Mouse (Mus musculus): ENCODE measurements at regions not wholly inside any gene's neighbourhood (a gene's known extent, or its start where the extent isn't known, plus 50 kb on each side); places are given as distances from the start of the nearest gene placed in this dataset.

DNA sequence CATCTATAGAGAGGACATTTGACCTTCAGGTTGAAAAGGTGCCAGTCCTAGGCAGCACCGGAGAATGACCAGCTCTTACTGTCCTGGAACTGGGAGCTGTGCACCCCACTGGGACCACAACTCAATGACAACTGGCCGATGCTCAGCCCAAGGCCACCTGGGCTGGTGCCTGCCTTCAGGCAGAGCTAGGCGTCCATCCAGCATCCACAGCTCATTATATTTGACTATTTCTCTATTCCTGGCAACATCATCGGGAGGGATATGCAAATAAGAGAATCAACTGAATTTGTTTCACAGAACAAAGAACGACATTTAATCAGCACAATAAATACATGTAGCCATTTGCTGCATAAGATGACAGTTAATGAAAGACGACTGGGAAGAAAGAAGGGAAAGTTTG, 149.0 kb upstream of the Gli2 start:
- Histone ChIP-seq H3K4me2 (no peak overlapping the region), H3K36me3 (no peaks in the 10 kb centered on the region), H3K27ac (replicated peaks) (no peak overlapping the region), H3K4me3 (no peak overlapping the region), H3K4me1 (replicated peaks) (peaks cover 4% of the 10 kb centered on the region), H3K9ac (no peak overlapping the region), H3K27me3 (no peaks in the 10 kb centered on the region), H3K9me3 (no peaks in the 10 kb centered on the region)
- no peak for ATAC-seq (ENCODE audit: low FRiP score, low read depth)
- WGBS, result 61% methylated on average over 6 of the region's 6 CpGs

DNA sequence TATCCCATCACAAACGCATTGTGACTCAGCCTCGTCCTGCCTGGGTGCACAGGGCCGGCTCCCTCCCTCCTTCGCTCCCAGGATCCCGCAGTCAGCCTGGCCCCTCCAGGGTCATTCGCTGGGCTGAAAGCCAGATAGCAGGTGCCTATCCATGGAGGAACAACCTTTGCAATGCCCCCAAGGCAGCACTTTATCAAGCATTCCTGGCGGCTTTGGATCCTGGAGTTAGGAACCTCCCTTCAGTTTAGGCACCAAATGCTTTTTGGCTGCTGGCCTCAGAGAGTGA, 143.9 kb upstream of the Gli2 start:
- H3K27me3 ChIP-seq, result no peaks in the 10 kb centered on the region
- H3K4me2 ChIP-seq, result peak overlapping the region; percentile 2; the same call in 1 of the 2 replicates
- H3K9me3 ChIP-seq, result no peaks in the 10 kb centered on the region
- ATAC-seq (ENCODE audit: low FRiP score, low read depth), result peak; percentile 41; the same call in 1 of the 2 replicates
- 26% methylated on average over 7 of the region's 7 CpGs for WGBS
- H3K4me1 ChIP-seq (replicated peaks), result peaks cover 10% of the 10 kb centered on the region
- H3K9ac ChIP-seq, result no peak overlapping the region
- H3K27ac ChIP-seq (replicated peaks), result no peak overlapping the region
- H3K36me3 ChIP-seq, result no peaks in the 10 kb centered on the region
- H3K4me3 ChIP-seq, result no peak overlapping the region

DNA sequence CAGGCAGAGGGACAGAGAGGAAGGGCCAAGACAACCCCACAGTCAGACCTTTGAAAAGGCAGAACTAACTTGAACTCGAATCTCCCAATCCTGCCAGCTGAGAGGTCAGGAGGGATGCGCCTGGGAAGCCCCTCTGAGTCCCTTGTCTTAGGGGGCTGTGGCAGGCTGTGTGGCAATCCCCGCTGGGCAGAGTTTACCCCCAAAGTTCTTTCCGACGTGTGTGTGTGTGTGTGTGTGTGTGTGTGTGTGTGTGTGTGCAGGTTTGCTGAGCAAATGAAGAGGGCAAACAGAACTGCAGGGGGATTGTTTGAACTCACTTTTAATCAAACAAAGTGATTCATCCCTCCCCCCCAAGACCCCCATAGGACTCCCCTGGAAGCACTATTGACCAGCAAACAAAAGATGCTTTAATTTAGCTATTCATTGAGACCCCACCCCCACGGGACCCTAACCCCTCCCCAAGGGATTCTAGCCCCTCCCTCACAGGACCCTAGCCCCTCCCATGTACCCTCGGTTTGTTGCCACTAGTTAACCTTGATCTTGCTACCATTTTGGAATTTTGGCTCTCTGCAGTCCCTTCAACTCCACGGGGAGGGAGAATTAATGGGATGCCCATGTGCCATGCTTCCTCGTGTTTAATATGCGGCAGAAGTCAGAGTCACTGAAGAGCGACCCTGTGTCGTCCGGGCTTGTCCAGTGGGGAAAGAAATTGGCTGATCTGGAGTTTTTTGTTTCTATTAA, 143.4 kb upstream of the Gli2 start:
- 20% methylated on average over 13 of the region's 13 CpGs for WGBS
- Histone ChIP-seq H3K9me3 (no peaks in the 10 kb centered on the region), H3K4me2 (peak overlapping the region; percentile 2; the same call in 1 of the 2 replicates), H3K27me3 (no peaks in the 10 kb centered on the region), H3K4me3 (no peak overlapping the region), H3K27ac (replicated peaks) (no peak overlapping the region), H3K36me3 (no peaks in the 10 kb centered on the region), H3K9ac (no peak overlapping the region), H3K4me1 (replicated peaks) (peaks cover 10% of the 10 kb centered on the region)
- ATAC-seq (ENCODE audit: low FRiP score, low read depth), result no peak

DNA sequence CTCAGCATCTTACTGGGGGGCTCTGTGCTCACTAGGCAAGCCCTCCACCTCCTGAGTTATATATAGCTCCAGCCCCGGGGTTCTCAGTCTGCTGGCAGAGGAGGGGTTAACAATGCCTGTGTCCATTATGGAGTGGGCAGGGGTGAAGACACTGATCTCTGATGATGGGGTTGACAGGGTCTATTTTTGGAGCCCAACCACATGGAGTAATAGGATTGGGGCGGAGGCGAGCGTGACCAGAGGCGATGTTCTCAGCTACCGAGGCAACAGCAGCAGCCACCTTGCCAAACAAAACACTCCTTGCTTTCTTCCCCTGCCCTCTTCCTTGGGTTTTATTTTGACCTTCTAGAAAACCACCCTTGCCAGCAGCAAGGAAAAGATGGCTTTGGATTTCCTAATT, 141.1 kb upstream of the Gli2 start:
- no peak overlapping the region for H3K4me2 ChIP-seq
- WGBS, result 54% methylated on average over 6 of the region's 6 CpGs
- H3K4me3 ChIP-seq, result no peak overlapping the region
- peaks cover 14% of the 10 kb centered on the region for H3K4me1 ChIP-seq (replicated peaks)
- H3K9ac ChIP-seq, result no peak overlapping the region
- no peak overlapping the region for H3K27ac ChIP-seq (replicated peaks)
- no peak for ATAC-seq (ENCODE audit: low FRiP score, low read depth)
- no peaks in the 10 kb centered on the region for H3K9me3 ChIP-seq
- H3K27me3 ChIP-seq, result no peaks in the 10 kb centered on the region
- no peaks in the 10 kb centered on the region for H3K36me3 ChIP-seq

DNA sequence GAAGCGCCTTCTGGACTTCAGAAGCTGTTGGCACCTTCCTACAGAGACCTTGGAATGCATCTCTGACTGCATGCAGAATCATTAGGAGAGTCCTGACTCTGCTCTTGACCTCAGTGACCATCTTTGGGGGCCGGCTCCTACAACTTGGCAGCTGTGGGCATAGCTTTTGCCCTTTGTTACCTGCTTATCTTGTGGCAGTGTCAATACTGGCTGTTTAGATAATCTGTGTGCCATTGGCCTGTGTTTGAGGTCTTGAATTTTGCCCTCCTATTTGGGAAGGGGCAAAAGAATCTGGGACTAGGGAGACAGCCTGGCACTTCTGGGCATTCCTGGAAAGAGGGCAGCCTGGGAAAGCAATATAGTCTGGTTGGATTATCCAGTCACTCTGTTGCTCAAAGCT, 137.8 kb upstream of the Gli2 start:
- Histone ChIP-seq H3K4me2 (no peak overlapping the region), H3K9me3 (no peaks in the 10 kb centered on the region)
- WGBS, result 96% methylated on average over 2 of the region's 2 CpGs

DNA sequence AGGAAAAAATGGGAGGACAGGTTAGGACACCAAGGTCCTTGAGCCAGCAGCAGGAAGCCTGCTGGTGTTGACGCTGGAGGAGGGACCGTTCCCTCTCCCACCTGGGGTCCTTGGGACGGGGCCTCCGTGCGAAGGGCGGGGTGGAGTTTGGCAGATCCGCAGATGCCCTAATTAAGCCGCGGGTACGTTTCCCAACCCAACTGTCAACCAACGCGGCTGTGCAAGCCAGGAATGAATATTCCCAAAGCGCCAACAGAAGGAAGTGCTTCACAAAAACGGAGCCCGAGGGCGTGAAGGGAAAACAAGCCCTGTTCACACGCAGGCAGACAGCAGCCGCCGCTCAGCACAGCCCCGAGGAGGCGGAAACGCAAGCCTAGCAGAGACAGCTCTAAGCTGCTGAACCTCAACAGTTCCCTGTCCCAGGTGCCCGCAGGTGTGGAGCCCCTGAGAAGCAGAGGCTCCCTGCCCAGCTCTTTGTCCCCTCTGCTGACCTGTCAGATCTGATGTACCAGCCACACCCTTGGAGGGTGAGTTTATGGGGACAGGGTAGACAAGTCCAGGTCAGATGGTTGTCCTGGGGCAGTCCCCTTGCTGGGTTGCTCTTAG, 136.1 kb upstream of the Gli2 start:
- no peaks in the 10 kb centered on the region for H3K36me3 ChIP-seq
- H3K9ac ChIP-seq, result peak overlapping the region; percentile 29; the same call in 1 of the 2 replicates

More for the DNA sequence above, 137.8 kb upstream of the Gli2 start:
- Histone ChIP-seq H3K27me3 (no peaks in the 10 kb centered on the region), H3K4me3 (no peak overlapping the region), H3K9ac (no peak overlapping the region), H3K36me3 (no peaks in the 10 kb centered on the region), H3K27ac (replicated peaks) (no peak overlapping the region), H3K4me1 (replicated peaks) (peaks cover 8% of the 10 kb centered on the region)
- ATAC-seq (ENCODE audit: low FRiP score, low read depth), result no peak

DNA sequence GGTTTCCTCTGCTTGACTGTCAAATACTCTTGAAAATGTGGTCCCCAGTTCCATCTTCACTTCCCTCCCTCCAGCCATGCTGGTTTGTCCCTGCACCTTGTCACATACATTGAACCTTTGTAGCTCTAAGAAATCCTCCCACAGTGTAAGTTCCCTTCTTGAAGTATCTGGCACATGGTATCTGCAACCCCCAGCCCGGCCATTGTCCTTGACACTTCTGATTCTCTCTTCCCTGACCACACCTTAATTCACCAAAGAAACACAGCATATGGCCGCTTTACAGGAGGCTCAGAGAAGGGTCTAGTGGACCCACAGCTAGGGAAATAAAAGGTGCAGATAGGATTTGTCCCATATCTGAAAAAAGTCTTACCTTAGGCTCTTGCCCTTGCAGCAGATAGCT, 133.9 kb upstream of the Gli2 start:
- 89% methylated on average over 2 of the region's 2 CpGs for WGBS

More for the DNA sequence above, 136.1 kb upstream of the Gli2 start:
- Histone ChIP-seq H3K4me2 (peak overlapping the region; percentile 55), H3K27me3 (no peaks in the 10 kb centered on the region), H3K4me3 (peak overlapping the region; percentile 28), H3K4me1 (replicated peaks) (peaks cover 8% of the 10 kb centered on the region), H3K27ac (replicated peaks) (no peak overlapping the region), H3K9me3 (no peaks in the 10 kb centered on the region)
- 2% methylated on average over 23 of the region's 23 CpGs for WGBS
- peak; percentile 83 for ATAC-seq (ENCODE audit: low FRiP score, low read depth)

DNA sequence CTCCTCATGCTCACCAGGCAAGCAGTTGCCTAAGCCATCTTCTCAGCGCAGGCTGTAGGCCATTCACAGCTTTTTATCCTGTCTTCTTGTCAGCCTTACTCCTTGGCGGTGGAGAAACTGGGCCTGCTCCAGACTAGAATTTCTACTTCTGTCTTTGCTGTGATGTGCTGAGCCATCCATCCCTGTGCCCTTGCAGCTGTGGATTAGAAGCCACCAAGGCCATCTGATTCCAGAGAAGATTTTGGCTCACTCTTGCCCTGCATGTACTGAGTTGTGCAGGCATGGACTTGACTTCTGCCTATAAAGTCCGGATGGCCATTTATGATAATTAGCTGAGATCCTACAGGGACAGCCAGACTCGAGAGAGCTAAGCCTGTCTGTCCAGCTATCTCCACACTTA, 133.4 kb upstream of the Gli2 start:
- WGBS, result 85% methylated on average over 4 of the region's 4 CpGs
- H3K27ac ChIP-seq (replicated peaks), result no peak overlapping the region

More for the DNA sequence above, 133.9 kb upstream of the Gli2 start:
- peaks cover 8% of the 10 kb centered on the region for H3K4me1 ChIP-seq (replicated peaks)
- no peaks in the 10 kb centered on the region for H3K36me3 ChIP-seq
- H3K9me3 ChIP-seq, result no peaks in the 10 kb centered on the region
- no peak overlapping the region for H3K27ac ChIP-seq (replicated peaks)
- H3K4me2 ChIP-seq, result no peak overlapping the region
- no peak overlapping the region for H3K4me3 ChIP-seq
- no peak overlapping the region for H3K9ac ChIP-seq
- no peak for ATAC-seq (ENCODE audit: low FRiP score, low read depth)
- H3K27me3 ChIP-seq, result no peaks in the 10 kb centered on the region

DNA sequence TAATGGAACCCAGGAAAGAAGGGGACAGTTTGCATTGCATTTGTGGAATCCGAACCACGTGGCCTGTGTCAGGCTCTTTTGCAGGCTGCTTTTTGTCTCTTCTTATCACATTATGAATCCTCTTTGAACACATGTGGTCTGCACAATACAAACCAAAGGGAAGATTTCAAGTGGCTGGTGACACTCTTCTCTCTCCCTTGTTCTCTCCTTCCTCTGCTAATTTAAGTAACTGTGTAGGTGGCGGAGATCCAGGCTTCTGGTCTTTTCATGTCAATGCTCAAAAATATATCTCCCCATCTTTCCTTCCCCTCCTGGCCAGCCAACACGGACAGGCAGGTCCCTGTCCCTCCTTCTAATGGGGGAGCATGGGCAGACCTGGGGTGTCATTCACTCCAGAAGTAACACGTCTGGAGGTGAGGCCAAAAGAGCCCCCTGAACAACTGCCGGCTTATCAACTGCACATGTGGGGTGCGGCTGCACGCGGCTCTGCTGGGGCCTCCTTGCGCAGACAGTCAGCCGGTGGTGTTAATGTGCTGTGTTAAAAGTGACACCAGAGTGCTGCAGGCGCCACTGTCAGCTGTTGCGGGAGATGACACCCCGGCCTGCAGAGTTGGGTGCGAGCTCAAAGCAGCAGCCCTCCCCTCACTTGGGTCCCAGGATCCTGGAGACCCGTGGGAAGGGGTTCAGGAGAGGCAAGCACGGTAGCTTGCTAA, 130.3 kb upstream of the Gli2 start:
- no peak overlapping the region for H3K27ac ChIP-seq (replicated peaks)
- no peaks in the 10 kb centered on the region for H3K27me3 ChIP-seq
- no peak overlapping the region for H3K4me3 ChIP-seq
- H3K4me2 ChIP-seq, result no peak overlapping the region
- H3K9ac ChIP-seq, result no peak overlapping the region
- no peaks in the 10 kb centered on the region for H3K9me3 ChIP-seq
- WGBS, result 81% methylated on average over 17 of the region's 17 CpGs
- H3K4me1 ChIP-seq (replicated peaks), result no peaks in the 10 kb centered on the region
- H3K36me3 ChIP-seq, result no peaks in the 10 kb centered on the region
- no peak for ATAC-seq (ENCODE audit: low FRiP score, low read depth)

More for the DNA sequence above, 133.4 kb upstream of the Gli2 start:
- no peak for ATAC-seq (ENCODE audit: low FRiP score, low read depth)
- Histone ChIP-seq H3K4me1 (replicated peaks) (peaks cover 8% of the 10 kb centered on the region), H3K9me3 (no peaks in the 10 kb centered on the region), H3K36me3 (no peaks in the 10 kb centered on the region), H3K27me3 (no peaks in the 10 kb centered on the region), H3K9ac (no peak overlapping the region), H3K4me2 (no peak overlapping the region), H3K4me3 (no peak overlapping the region)

DNA sequence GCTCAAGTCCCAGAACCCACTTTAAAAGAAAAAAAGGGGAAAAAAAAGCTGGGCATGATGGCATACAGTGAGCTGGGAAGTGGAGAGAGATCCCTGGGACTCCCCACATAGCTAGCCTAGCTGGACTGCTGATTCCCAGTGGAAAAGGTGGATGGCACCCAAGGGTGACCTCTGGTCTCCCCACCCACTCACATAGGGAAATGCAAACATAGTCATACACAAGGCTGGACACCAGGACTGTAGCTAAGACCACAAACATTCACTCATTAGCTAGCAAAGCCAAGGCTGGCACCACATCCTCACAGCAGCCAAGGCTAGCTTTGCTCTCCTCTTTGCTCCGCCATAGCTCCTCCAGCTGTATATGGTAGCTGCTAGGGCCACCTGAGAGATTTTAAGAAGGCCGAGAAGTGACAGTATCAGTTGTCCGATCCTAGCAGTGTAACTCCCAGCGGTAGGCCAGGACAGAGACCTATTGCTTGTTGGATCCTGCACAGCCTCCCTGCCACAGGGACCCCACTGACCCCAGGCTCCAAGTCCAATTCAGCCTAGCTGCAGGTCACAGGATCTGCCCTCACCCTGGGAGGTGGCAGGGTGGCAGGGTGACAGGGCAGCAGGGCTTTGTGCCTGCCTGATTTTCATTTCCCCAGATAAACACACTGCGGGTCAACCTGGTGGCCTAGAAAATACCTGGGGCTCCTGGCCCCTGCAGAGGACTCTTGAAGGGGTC, 119.8 kb upstream of the Gli2 start:
- WGBS, result 83% methylated on average over 5 of the region's 5 CpGs
- Histone ChIP-seq H3K27me3 (no peaks in the 10 kb centered on the region), H3K27ac (replicated peaks) (no peak overlapping the region), H3K9me3 (no peaks in the 10 kb centered on the region), H3K36me3 (no peaks in the 10 kb centered on the region), H3K4me3 (no peak overlapping the region), H3K9ac (no peak overlapping the region), H3K4me1 (replicated peaks) (no peaks in the 10 kb centered on the region), H3K4me2 (no peak overlapping the region)
- ATAC-seq (ENCODE audit: low FRiP score, low read depth), result no peak

DNA sequence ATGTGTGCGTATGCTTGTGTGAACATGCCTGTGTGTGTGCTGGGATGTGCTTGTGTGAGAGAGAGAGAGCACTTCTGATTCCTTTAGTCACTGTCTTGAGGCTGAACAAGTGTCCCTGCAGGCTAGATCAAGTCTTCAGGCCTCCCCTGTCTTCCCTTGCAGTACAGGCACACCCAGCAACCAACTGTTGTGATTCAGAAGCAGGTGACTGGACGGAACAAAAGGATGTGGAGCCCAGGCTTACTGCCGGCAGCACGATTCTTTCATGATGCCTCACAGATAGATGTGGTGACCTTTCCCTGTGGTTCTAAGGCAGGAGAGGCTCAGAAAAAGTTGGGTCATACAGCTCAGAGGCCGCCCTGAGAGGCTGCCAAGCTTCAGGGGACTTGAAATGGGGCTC, 114.0 kb upstream of the Gli2 start:
- 75% methylated on average over 5 of the region's 5 CpGs for WGBS
- no peak for ATAC-seq (ENCODE audit: low FRiP score, low read depth)
- Histone ChIP-seq H3K4me1 (replicated peaks) (no peaks in the 10 kb centered on the region), H3K4me3 (no peak overlapping the region), H3K9ac (no peak overlapping the region), H3K9me3 (no peaks in the 10 kb centered on the region), H3K27me3 (no peaks in the 10 kb centered on the region), H3K36me3 (no peaks in the 10 kb centered on the region), H3K27ac (replicated peaks) (no peak overlapping the region), H3K4me2 (no peak overlapping the region)

DNA sequence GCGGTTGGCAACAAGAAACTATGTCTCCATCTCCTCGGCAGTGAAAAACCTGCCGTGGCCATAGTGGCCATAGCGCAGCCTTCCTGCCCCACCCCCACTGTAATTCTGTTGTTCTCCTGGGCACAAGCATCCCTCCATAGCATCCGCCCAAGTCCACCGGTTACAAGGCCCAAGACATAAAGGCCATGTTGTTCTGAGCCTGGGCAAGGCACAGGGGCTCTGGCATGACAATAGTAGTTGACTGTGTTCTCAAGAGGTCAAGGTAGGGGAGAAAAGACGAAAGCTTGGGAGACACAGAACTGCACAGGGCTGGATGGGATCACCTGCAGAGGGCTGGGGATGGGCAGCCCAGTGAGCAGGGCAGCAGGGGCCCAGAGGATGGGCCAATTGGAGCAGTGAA, 112.9 kb upstream of the Gli2 start:
- H3K9me3 ChIP-seq, result no peaks in the 10 kb centered on the region
- no peak overlapping the region for H3K27ac ChIP-seq (replicated peaks)
- no peak overlapping the region for H3K4me3 ChIP-seq
- H3K36me3 ChIP-seq, result no peaks in the 10 kb centered on the region
- H3K9ac ChIP-seq, result no peak overlapping the region
- no peak overlapping the region for H3K4me2 ChIP-seq
- H3K4me1 ChIP-seq (replicated peaks), result no peaks in the 10 kb centered on the region
- no peak for ATAC-seq (ENCODE audit: low FRiP score, low read depth)
- H3K27me3 ChIP-seq, result no peaks in the 10 kb centered on the region
- 87% methylated on average over 7 of the region's 7 CpGs for WGBS
